Mouse (Mus musculus) induced T-regulatory cell, adult 2 months (primary cell): ENCODE results near the gene Sec16a.
A peak's percentile ranks its signal among the peaks of the same experiment; 100 is the strongest.
"Not testable (repeated sequence)": the region's sequence is repeated elsewhere in the genome, so short reads cannot be mapped to it uniquely, and the experiment has no call there.

ENCODE experiments used
- DNase-seq: peaks from one replicate; pipeline ENCODE4 v3.0.0-alpha.2; 2012; ENCODE audit warnings: low read depth

Sec16a gene

GRCm38 (mm10) chr2:26389154-26389690 is 55.8 kb downstream of the Sec16a start, which contains the start of the genes Entr1 and Pmpca:
Gene Entr1 (minus strand): TSS chr2:26389316.
Gene Pmpca (plus strand): TSS chr2:26389339.
- peak; percentile 93 for DNase-seq

GRCm38 (mm10) chr2:26388682-26389153 is 56.3 kb downstream of the Sec16a start:
- DNase-seq, result no peak

- no peak for DNase-seq
Measured at GRCm38 (mm10) chr2:26387713-26388112, 57.3 kb downstream of the Sec16a start.

- not testable (repeated sequence) for DNase-seq
Measured at GRCm38 (mm10) chr2:26380871-26381270, 64.1 kb downstream of the Sec16a start.

- DNase-seq, result peak; percentile 92
Measured at GRCm38 (mm10) chr2:26380131-26380771, 64.8 kb downstream of the Sec16a start, which contains the start of gene Snapc4. Gene Snapc4 (minus strand): TSS chr2:26380653.

GRCm38 (mm10) chr2:26372396-26372795 is 72.6 kb downstream of the Sec16a start:
- DNase-seq, result no peak

- DNase-seq, result no peak
Measured at GRCm38 (mm10) chr2:26368572-26368971, 76.4 kb downstream of the Sec16a start.

GRCm38 (mm10) chr2:26367911-26368310 is 77.1 kb downstream of the Sec16a start:
- DNase-seq, result no peak

GRCm38 (mm10) chr2:26364738-26365465 is 80.1 kb downstream of the Sec16a start:
- no peak for DNase-seq

- DNase-seq, result no peak
Measured at GRCm38 (mm10) chr2:26363481-26363880, 81.5 kb downstream of the Sec16a start.

- no peak for DNase-seq
Measured at GRCm38 (mm10) chr2:26362991-26363390, 82.0 kb downstream of the Sec16a start.

GRCm38 (mm10) chr2:26360772-26361171 is 84.2 kb downstream of the Sec16a start, which contains the start of gene Card9:
Gene Card9 (minus strand): TSS chr2:26360918.
- no peak for DNase-seq

- no peak for DNase-seq
Measured at GRCm38 (mm10) chr2:26359983-26360382, 85.0 kb downstream of the Sec16a start.
